Mouse (Mus musculus) embryonic facial prominence, embryonic 13.5 days (tissue): Measurements from ENCODE around the gene Hsd17b1. TPM values are rescaled to one million over a fixed set of nuclear protein-coding genes. Genes with fewer than 3 reads are reported as not detected.

Experiments used
- ATAC-seq: fragments of 200-750 bp; cut with Nextera tagmentation; 2 replicates; pipeline ENCODE4 v1.8.0; 2017; ENCODE audit warnings: low read depth; ENCODE audit not compliant: insufficient number of reproducible peaks, insufficient read depth, low FRiP score, low TSS enrichment
- H3K27ac ChIP-seq: fragments of 300-500 bp; sonication (generic); 2 replicates; pipeline ENCODE4 v1.5.1; 2015; ENCODE audit warnings: moderate library complexity, mild to moderate bottlenecking, inconsistent platforms
- H3K27me3 ChIP-seq: fragments of 300-500 bp; sonication (generic); 2 replicates; pipeline ENCODE4 v1.6.1; 2015; ENCODE audit warnings: mild to moderate bottlenecking, inconsistent platforms
- H3K36me3 ChIP-seq: fragments of 300-500 bp; sonication (generic); 2 replicates; pipeline ENCODE4 v1.6.1; 2015; ENCODE audit warnings: mild to moderate bottlenecking, inconsistent platforms
- H3K4me1 ChIP-seq: fragments of 300-500 bp; sonication (generic); 2 replicates; pipeline ENCODE4 v1.6.1; 2015; ENCODE audit warnings: inconsistent platforms
- H3K4me2 ChIP-seq: fragments of 300-500 bp; sonication (generic); 2 replicates; pipeline ENCODE4 v1.6.1; 2015; ENCODE audit warnings: moderate library complexity, mild to moderate bottlenecking, inconsistent platforms
- H3K4me3 ChIP-seq: fragments of 300-500 bp; sonication (generic); 2 replicates; pipeline ENCODE4 v1.5.1; 2015; ENCODE audit warnings: mild to moderate bottlenecking, inconsistent platforms
- H3K9ac ChIP-seq: fragments of 300-500 bp; sonication (generic); 2 replicates; pipeline ENCODE4 v1.6.1; 2015; ENCODE audit warnings: mild to moderate bottlenecking, inconsistent platforms
- H3K9me3 ChIP-seq: fragments of 300-500 bp; sonication (generic); 2 replicates; pipeline ENCODE4 v1.6.1; 2016; ENCODE audit warnings: inconsistent platforms
- WGBS: fragments of 180-500 bp; shearing (Covaris S2); methylation state at CpG from one replicate; pipeline ENCODE4 v1.1.7; 2015; ENCODE audit warnings: mixed read lengths; 5-methylcytosine and 5-hydroxymethylcytosine counted together
- polyA plus RNA-seq: library from polyadenylated mRNA; unstranded; fragments of >200 nt; fragmentation: Nextera tagmentation; extraction: Ambion mirVana; gene quantifications from 2 replicates; pipeline ENCODE4 v1.2.1, GENCODE M21; 2015

The Hsd17b1 gene
- polyA plus RNA-seq, 1 experiment from 2014 or later, result 0.15 TPM

DNA sequence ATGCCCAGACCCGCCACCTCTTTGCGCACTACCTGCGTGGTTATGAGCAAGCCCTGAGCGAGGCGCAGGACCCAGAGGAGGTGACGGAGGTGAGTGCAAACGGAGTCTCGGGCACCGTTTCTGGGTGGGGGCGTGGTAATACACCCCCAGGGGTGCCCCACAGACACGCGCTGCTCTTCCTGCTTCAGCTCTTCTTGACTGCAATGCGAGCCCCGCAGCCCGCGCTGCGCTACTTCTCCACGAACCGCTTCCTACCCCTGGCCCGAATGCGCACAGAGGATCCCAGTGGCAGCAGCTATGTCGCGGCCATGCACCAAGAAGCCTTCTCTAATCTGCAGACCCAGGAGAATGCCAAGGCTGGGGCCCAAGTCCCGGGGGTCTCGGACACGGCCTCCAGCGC, 1.5 kb downstream of the Hsd17b1 start:
- no peak for ATAC-seq
- no peaks in the 10 kb centered on the region for H3K9me3 ChIP-seq
- H3K9ac ChIP-seq, result peak overlapping the region; percentile 28; the same call in 1 of the 2 replicates
- peak overlapping the region; percentile 49 for H3K4me2 ChIP-seq
- 2% methylated on average over 27 of the region's 27 CpGs for WGBS
- peaks cover 58% of the 10 kb centered on the region for H3K27me3 ChIP-seq
- peak overlapping the region; percentile 24 for H3K4me3 ChIP-seq
- H3K36me3 ChIP-seq, result peaks cover 3% of the 10 kb centered on the region; the same call in 1 of the 2 replicates
- H3K27ac ChIP-seq, result no peak overlapping the region
- H3K4me1 ChIP-seq, result peaks cover 24% of the 10 kb centered on the region

- Histone ChIP-seq H3K4me1 (peaks cover 24% of the 10 kb centered on the region), H3K9me3 (no peaks in the 10 kb centered on the region), H3K36me3 (peaks cover 10% of the 10 kb centered on the region), H3K4me3 (no peak overlapping the region), H3K4me2 (no peak overlapping the region), H3K27me3 (peaks cover 58% of the 10 kb centered on the region), H3K27ac (no peak overlapping the region), H3K9ac (no peak overlapping the region)
- WGBS, result 51% methylated on average over 5 of the region's 5 CpGs
- ATAC-seq, result no peak
Observed at GRCm38 (mm10) chr11:101080421-101080820, 2.2 kb downstream of the Hsd17b1 start.

DNA sequence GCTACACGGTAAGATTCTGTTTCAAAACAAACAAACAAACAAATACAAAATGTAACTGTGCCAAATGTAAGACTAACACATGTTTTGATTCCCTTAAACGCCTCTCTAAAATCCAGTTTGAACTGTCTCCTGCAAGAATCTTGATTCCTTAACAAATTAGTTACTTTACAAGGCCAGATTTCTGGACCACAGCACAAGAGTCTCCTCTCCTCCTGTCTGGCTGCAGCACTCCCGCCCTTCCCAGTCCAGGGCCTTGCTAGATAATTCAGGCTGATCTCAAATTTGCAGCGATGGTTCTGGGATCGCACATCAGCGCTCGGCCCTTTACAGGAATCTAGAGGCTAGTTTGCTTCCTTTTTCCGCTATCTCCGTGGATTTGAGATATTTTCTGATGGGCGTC, 3.4 kb downstream of the Hsd17b1 start:
- no peak for ATAC-seq
- H3K9ac ChIP-seq, result peak overlapping the region; percentile 88

DNA sequence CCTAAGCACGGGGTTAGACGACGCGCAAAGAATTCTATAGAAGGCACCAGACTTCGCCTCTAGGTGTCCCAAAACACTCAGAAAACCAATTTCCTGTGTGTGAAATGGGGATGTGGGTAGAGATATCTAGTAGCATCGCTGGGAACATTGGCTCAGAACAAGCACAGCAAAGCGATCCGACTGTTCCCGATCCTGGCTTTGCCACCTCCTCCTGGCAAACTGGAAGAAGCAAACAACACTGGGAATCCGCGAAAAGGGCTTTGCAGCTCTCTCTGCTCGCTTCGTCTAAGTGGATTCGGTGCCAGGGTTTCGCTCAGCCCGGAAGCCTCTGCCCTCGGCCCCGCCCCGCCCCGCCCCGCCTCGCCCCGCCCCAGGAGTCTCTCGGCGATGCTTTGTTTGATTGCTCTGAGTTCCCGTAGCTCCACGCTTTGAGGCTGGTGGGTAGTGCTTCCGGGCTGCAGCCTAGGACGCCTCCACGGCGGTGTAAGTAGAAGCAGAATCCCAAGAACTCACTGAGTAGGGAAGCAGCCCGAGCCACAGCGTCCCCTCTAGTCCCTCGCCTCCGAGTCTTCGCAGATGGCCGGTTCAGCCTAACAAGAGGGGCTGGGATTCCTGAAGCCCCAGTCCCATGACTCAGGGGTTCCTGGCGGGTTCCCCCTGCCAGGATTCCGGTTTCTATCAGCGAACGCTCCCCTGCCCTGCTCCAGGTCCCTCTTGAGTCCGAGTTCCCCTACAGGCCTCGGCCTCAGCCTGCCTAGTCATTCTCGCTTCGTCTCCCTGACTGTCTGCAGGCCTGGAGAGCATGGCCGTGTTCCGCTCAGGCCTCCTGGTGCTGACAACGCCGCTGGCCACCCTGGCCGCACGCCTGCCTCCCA, 4.2 kb downstream of the Hsd17b1 start, which contains the start of gene Coasy:
Gene Coasy, plus strand, starts transcription at position 358 of the 875 bp plus-strand sequence.
- peak; percentile 84 for ATAC-seq
- H3K27me3 ChIP-seq, result peaks cover 44% of the 10 kb centered on the region
- peak within 1 kb of the TSS; percentile 99 for H3K4me2 ChIP-seq
- H3K4me3 ChIP-seq, result peak within 1 kb of the TSS; percentile 71
- peak within 1 kb of the TSS; percentile 88 for H3K9ac ChIP-seq
- H3K27ac ChIP-seq, result peak within 1 kb of the TSS; percentile 87
- 0% methylated on average over 51 of the region's 51 CpGs for WGBS
- H3K9me3 ChIP-seq, result no peaks in the 10 kb centered on the region
- H3K4me1 ChIP-seq, result peaks cover 34% of the 10 kb centered on the region
- H3K36me3 ChIP-seq, result peaks cover 15% of the 10 kb centered on the region

More for the DNA sequence above, 3.4 kb downstream of the Hsd17b1 start:
- Histone ChIP-seq H3K36me3 (peaks cover 15% of the 10 kb centered on the region), H3K4me3 (peak overlapping the region; percentile 71), H3K9me3 (no peaks in the 10 kb centered on the region), H3K27ac (peak overlapping the region; percentile 87; the same call in 1 of the 2 replicates), H3K4me2 (peak overlapping the region; percentile 99), H3K27me3 (peaks cover 51% of the 10 kb centered on the region), H3K4me1 (peaks cover 30% of the 10 kb centered on the region)
- 5% methylated on average over 10 of the region's 10 CpGs for WGBS

DNA sequence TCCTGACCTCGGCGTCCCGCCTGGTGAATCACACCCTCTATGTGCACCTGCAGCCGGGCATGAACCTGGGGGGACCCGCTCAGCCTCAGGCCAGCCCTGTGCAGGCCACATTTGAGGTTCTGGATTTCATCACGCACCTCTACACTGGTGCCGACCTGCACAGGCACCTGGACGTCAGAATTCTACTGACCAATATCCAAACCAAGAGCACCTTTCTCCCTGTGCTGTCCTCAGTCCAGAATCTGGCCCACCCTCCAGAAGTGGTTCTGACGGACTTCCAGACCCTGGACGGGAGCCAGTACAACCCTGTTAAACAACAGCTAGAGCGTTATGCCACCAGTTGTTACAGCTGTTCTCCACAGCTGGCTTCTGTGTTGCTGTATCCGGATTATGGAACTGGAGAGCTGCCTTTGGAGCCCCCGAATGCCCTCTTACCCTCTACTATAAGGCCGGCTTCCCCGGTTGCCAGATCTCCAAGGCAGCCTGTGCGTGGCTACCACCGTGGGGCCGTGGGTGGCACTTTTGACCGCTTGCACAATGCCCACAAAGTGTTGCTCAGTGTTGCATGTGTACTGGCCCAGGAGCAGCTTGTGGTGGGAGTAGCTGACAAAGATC, 5.0 kb downstream of the Hsd17b1 start:
- H3K36me3 ChIP-seq, result peaks cover 19% of the 10 kb centered on the region
- peak overlapping the region; percentile 99 for H3K4me2 ChIP-seq
- peak overlapping the region; percentile 87 for H3K27ac ChIP-seq
- no peak for ATAC-seq
- H3K4me3 ChIP-seq, result peak overlapping the region; percentile 71
- H3K9me3 ChIP-seq, result no peaks in the 10 kb centered on the region
- peak overlapping the region; percentile 88 for H3K9ac ChIP-seq
- peaks cover 36% of the 10 kb centered on the region for H3K27me3 ChIP-seq
- 30% methylated on average over 19 of the region's 19 CpGs for WGBS
- H3K4me1 ChIP-seq, result peaks cover 41% of the 10 kb centered on the region

GRCm38 (mm10) chr11:101084246-101084645, 6.0 kb downstream of the Hsd17b1 start:
- Histone ChIP-seq H3K9me3 (no peaks in the 10 kb centered on the region), H3K27ac (no peak overlapping the region), H3K4me2 (no peak overlapping the region; the same call in 1 of the 2 replicates), H3K27me3 (peaks cover 26% of the 10 kb centered on the region), H3K4me1 (peaks cover 42% of the 10 kb centered on the region), H3K36me3 (peaks cover 27% of the 10 kb centered on the region), H3K4me3 (no peak overlapping the region), H3K9ac (0 out of 2 replicates have a peak overlapping the region, but pooled peaks have one; percentile 88)
- no peak for ATAC-seq
- 82% methylated on average over 14 of the region's 14 CpGs for WGBS

DNA sequence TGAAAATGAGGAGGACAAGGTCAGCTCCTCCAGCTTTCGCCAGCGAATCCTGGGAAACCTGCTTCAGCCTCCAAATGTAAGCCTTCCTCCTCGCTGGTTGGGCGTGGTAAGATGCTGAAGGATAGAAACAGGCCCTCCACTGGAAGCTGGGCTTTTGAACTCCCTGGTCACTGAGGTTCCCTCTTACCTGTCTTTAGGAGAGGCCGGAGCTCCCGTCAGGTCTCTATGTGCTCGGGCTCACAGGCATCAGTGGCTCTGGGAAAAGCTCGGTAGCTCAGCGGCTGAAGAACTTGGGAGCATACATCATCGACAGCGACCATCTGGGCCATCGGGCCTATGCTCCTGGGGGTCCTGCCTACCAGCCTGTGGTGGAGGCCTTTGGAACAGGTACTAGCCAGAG, 6.6 kb downstream of the Hsd17b1 start:
- Histone ChIP-seq H3K27me3 (peaks cover 20% of the 10 kb centered on the region), H3K4me1 (peaks cover 36% of the 10 kb centered on the region), H3K27ac (0 out of 2 replicates have a peak overlapping the region, but pooled peaks have one; percentile 7), H3K4me3 (no peak overlapping the region), H3K36me3 (peaks cover 33% of the 10 kb centered on the region), H3K9me3 (no peaks in the 10 kb centered on the region), H3K9ac (no peak overlapping the region), H3K4me2 (no peak overlapping the region)
- WGBS, result 92% methylated on average over 12 of the region's 12 CpGs
- no peak for ATAC-seq

GRCm38 (mm10) chr11:101085617-101086322, 7.6 kb downstream of the Hsd17b1 start:
- Histone ChIP-seq H3K27ac (no peak overlapping the region), H3K4me3 (no peak overlapping the region), H3K4me1 (peaks cover 35% of the 10 kb centered on the region), H3K36me3 (peaks cover 42% of the 10 kb centered on the region), H3K27me3 (peaks cover 10% of the 10 kb centered on the region), H3K9me3 (no peaks in the 10 kb centered on the region), H3K9ac (peak overlapping the region; percentile 88), H3K4me2 (0 out of 2 replicates have a peak overlapping the region, but pooled peaks have one; percentile 96)
- ATAC-seq, result no peak
- 91% methylated on average over 18 of the region's 18 CpGs for WGBS

DNA sequence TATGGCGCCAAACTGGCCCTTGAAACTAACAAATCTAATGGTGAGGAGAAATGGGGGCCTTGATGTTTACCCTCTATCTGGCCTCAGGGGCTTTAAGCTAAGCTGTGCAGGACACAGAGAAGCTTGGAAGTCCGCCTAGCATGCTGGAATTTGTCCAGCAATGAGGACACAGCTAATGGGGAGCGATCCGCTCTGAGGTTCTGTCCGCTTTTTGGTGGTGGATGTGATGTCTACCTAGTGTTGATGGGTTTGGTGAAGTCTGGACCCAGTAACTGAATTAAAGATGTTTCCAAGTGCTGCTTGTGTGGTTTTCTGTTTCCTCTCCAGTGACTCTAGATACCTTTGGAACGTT, 8.1 kb downstream of the Hsd17b1 start:
- Histone ChIP-seq H3K27ac (peak overlapping the region; percentile 79; the same call in 1 of the 2 replicates), H3K9ac (peak overlapping the region; percentile 88)

GRCm38 (mm10) chr11:101086756-101087681, 8.8 kb downstream of the Hsd17b1 start, which contains the start of gene Mlx:
TSS of gene Mlx (plus strand) at chr11:101087277.
- 2% methylated on average over 52 of the region's 52 CpGs for WGBS
- H3K36me3 ChIP-seq, result peaks cover 55% of the 10 kb centered on the region
- H3K4me1 ChIP-seq, result peaks cover 30% of the 10 kb centered on the region
- no peaks in the 10 kb centered on the region for H3K9me3 ChIP-seq
- H3K4me3 ChIP-seq, result peak within 1 kb of the TSS; percentile 83
- peak within 1 kb of the TSS; percentile 79 for H3K27ac ChIP-seq
- peak within 1 kb of the TSS; percentile 88 for H3K9ac ChIP-seq
- peak within 1 kb of the TSS; percentile 96 for H3K4me2 ChIP-seq
- H3K27me3 ChIP-seq, result no peaks in the 10 kb centered on the region
- ATAC-seq, result peak; percentile 76

More for the DNA sequence above, 8.1 kb downstream of the Hsd17b1 start:
- peak overlapping the region; percentile 83 for H3K4me3 ChIP-seq
- WGBS, result 84% methylated on average over 6 of the region's 6 CpGs
- no peaks in the 10 kb centered on the region for H3K9me3 ChIP-seq
- H3K27me3 ChIP-seq, result peaks cover 5% of the 10 kb centered on the region
- peaks cover 35% of the 10 kb centered on the region for H3K4me1 ChIP-seq
- H3K4me2 ChIP-seq, result peak overlapping the region; percentile 96
- no peak for ATAC-seq
- H3K36me3 ChIP-seq, result peaks cover 48% of the 10 kb centered on the region
